Mouse (Mus musculus) intestine, postnatal 0 days (tissue): ENCODE data around the gene Elovl6. TPM values are rescaled to one million over a fixed set of nuclear protein-coding genes. Genes with fewer than 3 reads are reported as not detected.

ENCODE experiments used
- ATAC-seq: fragments of 200-750 bp; cut with Nextera tagmentation; 2 replicates; pipeline ENCODE4 v1.8.0; 2017; ENCODE audit warnings: mild to moderate bottlenecking, moderate TSS enrichment, moderate library complexity
- H3K27ac ChIP-seq: fragments of 300-500 bp; sonication (generic); 2 replicates; pipeline ENCODE4 v1.5.1; 2014; ENCODE audit warnings: mild to moderate bottlenecking, low read depth, low read length, moderate library complexity
- H3K27me3 ChIP-seq: fragments of 300-500 bp; sonication (generic); replicated peaks from 2 replicates; pipeline ENCODE4 v1.6.1; 2014; ENCODE audit warnings: low read length, mixed read lengths; ENCODE audit not compliant: control insufficient read depth, insufficient read depth
- H3K36me3 ChIP-seq: fragments of 300-500 bp; sonication (generic); 2 replicates; pipeline ENCODE4 v1.6.1; 2014; ENCODE audit warnings: mild to moderate bottlenecking, moderate library complexity; ENCODE audit not compliant: control insufficient read depth, insufficient read depth
- H3K4me1 ChIP-seq: fragments of 300-500 bp; sonication (generic); replicated peaks from 2 replicates; pipeline ENCODE4 v1.6.1; 2014; ENCODE audit warnings: antibody characterized with exemption, low read length, mixed read lengths; ENCODE audit not compliant: control insufficient read depth, insufficient read depth
- H3K4me2 ChIP-seq: fragments of 300-500 bp; sonication (generic); replicated peaks from 2 replicates; pipeline ENCODE4 v1.6.1; 2014; ENCODE audit warnings: low read depth, mild to moderate bottlenecking, moderate library complexity
- H3K4me3 ChIP-seq: fragments of 300-500 bp; sonication (generic); 2 replicates; pipeline ENCODE4 v1.5.1; 2014; ENCODE audit warnings: low read depth, low read length
- H3K9ac ChIP-seq: fragments of 300-500 bp; sonication (generic); 2 replicates; pipeline ENCODE4 v1.6.1; 2014; ENCODE audit warnings: mild to moderate bottlenecking, low read depth, low read length
- H3K9me3 ChIP-seq: fragments of 300-500 bp; sonication (generic); 2 replicates; pipeline ENCODE4 v1.6.1; 2016; ENCODE audit warnings: mixed run types; ENCODE audit not compliant: control insufficient read depth
- CTCF ChIP-seq: sonication (generic); IDR thresholded peaks from 2 replicates; pipeline ENCODE4 v1.5.1; 2016; ENCODE audit warnings: low read depth, mild to moderate bottlenecking, control low read depth, antibody characterized with exemption, moderate library complexity
- WGBS: fragments of 180-500 bp; shearing (Covaris S2); extraction: QIAGEN DNeasy Blood & Tissue Kit; methylation state at CpG from one replicate; pipeline ENCODE4 v1.1.7; 2014; 5-methylcytosine and 5-hydroxymethylcytosine counted together
- polyA plus RNA-seq: library from polyadenylated mRNA; unstranded; fragments of >200 nt; fragmentation: Nextera tagmentation; extraction: Ambion mirVana; gene quantifications from 2 replicates; pipeline ENCODE4 v1.2.1, GENCODE M21; 2015

Gene Elovl6
- polyA plus RNA-seq, 1 experiment from 2014 or later = 34.5 TPM

DNA sequence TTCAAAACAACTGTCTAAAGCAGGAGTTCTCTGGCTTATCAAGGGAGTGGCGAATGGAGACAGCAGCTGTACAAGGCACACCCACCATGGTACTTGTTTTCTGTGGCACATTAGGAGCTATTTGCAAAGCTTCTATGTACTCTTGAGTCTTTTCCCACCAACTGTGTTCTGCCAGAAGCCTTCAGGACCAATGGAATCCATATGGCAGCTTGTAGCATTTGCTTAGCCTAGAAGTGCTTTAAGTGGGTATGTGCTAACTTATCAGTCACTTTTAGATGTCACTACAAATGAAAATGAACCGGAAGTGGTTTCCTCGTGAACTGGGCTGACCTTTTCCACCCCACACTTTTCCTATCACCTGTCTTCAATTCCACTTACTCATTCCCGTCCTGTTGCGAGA is 89.1 kb downstream of the Elovl6 start:
- no peaks in the 10 kb centered on the region for H3K9me3 ChIP-seq
- ATAC-seq = no peak
- no peak overlapping the region for H3K4me2 ChIP-seq
- H3K27ac ChIP-seq = no peak overlapping the region
- H3K4me3 ChIP-seq = no peak overlapping the region
- no peak for TF ChIP-seq CTCF
- no peaks in the 10 kb centered on the region; the same call in 1 of the 2 replicates for H3K4me1 ChIP-seq
- 48% methylated on average over 5 of the region's 5 CpGs for WGBS
- no peaks in the 10 kb centered on the region; the same call in 1 of the 2 replicates for H3K36me3 ChIP-seq
- no peaks in the 10 kb centered on the region for H3K27me3 ChIP-seq
- H3K9ac ChIP-seq = no peak overlapping the region

DNA sequence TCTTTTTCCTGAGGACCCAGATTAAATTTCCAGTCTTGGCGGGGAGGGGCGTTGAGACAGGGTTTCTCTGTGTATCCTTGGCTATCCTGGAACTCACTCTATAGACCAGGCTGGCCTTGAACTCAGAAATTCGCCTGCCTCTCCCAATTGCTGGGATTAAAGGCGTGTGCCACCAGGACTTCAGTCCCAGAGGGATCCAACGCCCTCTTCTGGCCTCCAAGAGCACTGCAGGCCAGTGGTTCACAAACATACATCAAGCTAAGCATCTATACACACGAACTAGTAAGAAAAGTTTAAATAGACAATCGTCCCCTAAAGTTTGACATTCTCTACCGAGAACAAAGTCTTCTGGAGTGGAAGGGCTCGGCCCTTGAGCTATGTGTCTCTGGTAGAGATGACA is 90.0 kb downstream of the Elovl6 start:
- no peak overlapping the region for H3K9ac ChIP-seq
- WGBS = 67% methylated on average over 9 of the region's 9 CpGs
- no peak overlapping the region for H3K4me3 ChIP-seq
- H3K4me1 ChIP-seq = no peaks in the 10 kb centered on the region; the same call in 1 of the 2 replicates
- no peaks in the 10 kb centered on the region for H3K27me3 ChIP-seq
- peak; percentile 75 for TF ChIP-seq CTCF
- H3K4me2 ChIP-seq = no peak overlapping the region
- H3K27ac ChIP-seq = no peak overlapping the region
- no peaks in the 10 kb centered on the region for H3K9me3 ChIP-seq
- no peaks in the 10 kb centered on the region; the same call in 1 of the 2 replicates for H3K36me3 ChIP-seq
- ATAC-seq = no peak

DNA sequence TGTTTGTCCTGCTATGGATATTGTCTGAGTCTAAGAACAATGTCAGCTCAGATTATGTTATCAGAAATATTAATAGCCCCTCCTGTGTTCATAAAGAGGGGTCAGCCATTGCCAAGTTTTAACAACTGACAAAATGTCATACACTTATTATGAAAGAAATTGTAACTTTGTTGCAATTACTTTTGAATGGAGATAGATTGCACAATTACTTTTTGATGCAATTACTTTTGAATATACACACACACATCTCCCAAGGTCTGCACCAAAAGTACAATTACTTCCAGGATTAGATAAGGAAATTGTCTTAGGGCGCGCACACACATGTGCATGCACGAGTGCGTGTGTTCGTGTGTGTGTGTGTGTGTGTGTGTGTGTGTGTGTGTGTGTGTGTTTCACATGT is 90.5 kb downstream of the Elovl6 start:
- Histone ChIP-seq H3K27ac (no peak overlapping the region), H3K36me3 (no peaks in the 10 kb centered on the region; the same call in 1 of the 2 replicates), H3K4me1 (no peaks in the 10 kb centered on the region; the same call in 1 of the 2 replicates), H3K4me2 (no peak overlapping the region), H3K27me3 (no peaks in the 10 kb centered on the region), H3K9me3 (no peaks in the 10 kb centered on the region), H3K9ac (no peak overlapping the region), H3K4me3 (no peak overlapping the region)
- no peak for TF ChIP-seq CTCF
- no peak for ATAC-seq
- WGBS = 76% methylated on average over 5 of the region's 5 CpGs

DNA sequence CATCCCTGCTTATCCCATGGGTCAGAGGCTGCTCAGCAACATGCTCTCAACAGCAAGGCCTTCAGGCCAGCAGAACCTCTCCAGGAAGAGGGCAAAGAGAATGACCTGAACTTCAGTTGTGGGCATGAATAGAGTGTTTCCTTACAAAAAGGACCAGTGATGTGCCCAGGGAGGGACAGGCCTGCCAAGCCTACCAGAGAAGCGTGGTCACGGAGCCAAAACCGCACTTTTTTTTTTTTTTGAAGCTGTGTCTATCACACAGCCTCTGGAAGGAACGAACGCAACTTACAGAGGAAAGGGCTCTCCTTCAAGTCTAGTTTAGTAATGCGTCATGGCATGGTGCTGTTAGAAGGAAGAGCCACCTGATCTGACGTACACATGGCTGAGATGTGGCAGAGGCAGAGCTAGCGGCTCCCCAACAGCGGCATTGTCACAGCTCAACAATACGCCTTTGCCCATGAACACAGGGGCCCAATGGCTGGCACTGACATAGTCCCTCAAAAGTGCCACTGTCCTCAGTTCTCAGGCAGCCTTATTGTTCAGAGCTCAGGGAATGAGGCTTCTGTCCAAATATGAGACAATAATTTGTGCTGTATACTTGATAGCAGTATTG is 92.1 kb downstream of the Elovl6 start:
- no peaks in the 10 kb centered on the region; the same call in 1 of the 2 replicates for H3K4me1 ChIP-seq
- H3K36me3 ChIP-seq = no peaks in the 10 kb centered on the region; the same call in 1 of the 2 replicates
- no peaks in the 10 kb centered on the region for H3K27me3 ChIP-seq
- no peak overlapping the region for H3K4me3 ChIP-seq
- H3K9me3 ChIP-seq = no peaks in the 10 kb centered on the region
- no peak for ATAC-seq
- H3K9ac ChIP-seq = no peak overlapping the region
- no peak overlapping the region for H3K4me2 ChIP-seq
- no peak for TF ChIP-seq CTCF
- 95% methylated on average over 10 of the region's 10 CpGs for WGBS
- H3K27ac ChIP-seq = no peak overlapping the region

DNA sequence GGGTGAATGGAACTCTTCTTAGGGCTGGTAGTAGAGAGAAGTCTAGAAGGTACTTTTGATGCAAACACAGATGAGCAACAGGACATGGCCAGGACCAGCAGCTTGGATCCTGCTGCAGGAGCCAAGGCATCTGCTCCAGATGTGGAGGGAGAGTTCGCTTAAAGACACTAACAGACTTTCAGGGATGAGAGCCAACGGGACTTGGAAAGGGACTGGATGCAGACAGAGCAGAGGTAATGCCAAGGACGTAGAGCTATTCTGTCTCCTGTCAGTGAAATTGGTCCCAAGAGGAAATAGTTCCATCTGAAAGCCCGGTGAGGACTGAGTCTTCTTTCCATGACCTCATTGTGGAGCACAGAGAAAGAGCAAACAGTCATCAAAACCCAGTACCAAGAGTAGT is 95.1 kb downstream of the Elovl6 start:
- no peaks in the 10 kb centered on the region for H3K27me3 ChIP-seq
- TF ChIP-seq CTCF = no peak
- H3K36me3 ChIP-seq = 0 out of 2 replicates have a peak, but pooled peaks cover 3% of the 10 kb centered on the region
- H3K4me2 ChIP-seq = no peak overlapping the region
- 65% methylated on average over 4 of the region's 4 CpGs for WGBS
- no peak overlapping the region for H3K4me3 ChIP-seq
- no peak overlapping the region for H3K27ac ChIP-seq
- no peak overlapping the region for H3K9ac ChIP-seq
- H3K9me3 ChIP-seq = no peaks in the 10 kb centered on the region
- no peaks in the 10 kb centered on the region for H3K4me1 ChIP-seq
- ATAC-seq = no peak

DNA sequence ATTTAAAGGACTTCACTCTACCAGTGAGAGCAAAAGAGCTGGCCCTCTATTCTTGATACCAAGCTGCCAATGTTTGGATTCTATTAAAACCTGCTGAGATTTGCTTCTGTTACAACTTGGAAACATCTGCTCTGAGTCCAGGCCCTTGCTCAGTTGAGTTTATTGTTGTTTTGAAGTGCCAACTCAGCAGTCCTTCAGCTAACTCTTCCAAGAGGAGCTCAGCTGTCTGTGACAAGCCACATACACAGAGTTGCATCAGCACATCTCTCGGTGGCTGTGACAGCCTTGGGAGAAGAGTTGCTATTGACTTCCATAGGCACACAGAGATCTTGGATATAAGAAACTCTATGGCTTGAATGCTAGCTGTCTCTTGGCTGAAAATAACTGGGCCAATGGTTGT is 98.9 kb downstream of the Elovl6 start:
- no peak for ATAC-seq
- 59% methylated on average over 1 of the region's 1 CpGs for WGBS
- Histone ChIP-seq H3K27me3 (no peaks in the 10 kb centered on the region), H3K36me3 (peaks cover 15% of the 10 kb centered on the region; the same call in 1 of the 2 replicates), H3K4me2 (no peak overlapping the region), H3K9me3 (no peaks in the 10 kb centered on the region), H3K4me1 (no peaks in the 10 kb centered on the region), H3K9ac (no peak overlapping the region), H3K4me3 (no peak overlapping the region), H3K27ac (no peak overlapping the region)
- no peak for TF ChIP-seq CTCF
